Comparison of ENCODE assay signal across 8 mouse cellular contexts in the genomic region with DNA sequence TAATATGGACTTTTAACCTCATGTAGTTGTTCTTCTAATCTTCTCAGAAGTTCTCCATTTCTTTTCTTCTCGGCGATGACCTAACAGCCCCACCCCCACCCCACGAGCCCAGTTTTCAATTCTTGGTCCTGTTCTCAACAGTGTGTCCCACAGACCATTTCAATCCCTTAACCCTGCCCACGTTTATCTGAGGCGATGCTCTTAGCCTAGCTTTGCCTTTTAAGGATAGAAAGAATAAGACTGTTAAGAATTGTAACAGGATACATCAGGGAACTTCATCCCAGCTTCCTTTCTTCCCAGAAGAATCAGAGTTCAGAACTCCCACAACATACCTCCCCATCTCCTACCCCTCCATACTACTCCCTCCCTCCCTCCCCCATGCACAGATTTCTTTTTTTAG. TPM values are rescaled to one million over a fixed set of nuclear protein-coding genes. Genes with fewer than 3 reads are reported as not detected.
DNase-seq lines count a peak whose midpoint lies in the region; ATAC-seq and TF ChIP-seq lines count a peak whose summit lies in the region.

No protein-coding gene starts in this region.

- DNase-seq in kidney, adult 8-10 months, result no peak
- DNase-seq in embryonic facial prominence, embryonic 14.5 days (ENCODE audit: low spot score), result no peak
- no peak for DNase-seq in hindbrain, postnatal 0 days (ENCODE audit: low spot score)
- DNase-seq in thymus, postnatal 14 days, result no peak
- DNase-seq in ovary, postnatal 36 days (ENCODE audit: low spot score), result no peak

- no peak overlapping the region for H3K4me3 ChIP-seq in kidney, embryonic 14.5 days (ENCODE audit: low read length)
- H3K4me3 ChIP-seq in embryonic facial prominence, embryonic 14.5 days (ENCODE audit: low read depth, low read length), result no peak overlapping the region; the same call in 1 of the 2 replicates
- H3K4me3 ChIP-seq in hindbrain, postnatal 0 days (ENCODE audit: low read length), result peak overlapping the region; percentile 48; the same call in 1 of the 2 replicates
- H3K4me3 ChIP-seq in midbrain, embryonic 12.5 days, result no peak overlapping the region

- H3K9me3 ChIP-seq in kidney, embryonic 14.5 days (ENCODE audit: control insufficient read depth, low read length), result no peaks in the 10 kb centered on the region
- H3K9me3 ChIP-seq in embryonic facial prominence, embryonic 14.5 days (ENCODE audit: control insufficient read depth, low read length), result no peaks in the 10 kb centered on the region
- H3K9me3 ChIP-seq in hindbrain, postnatal 0 days (ENCODE audit: low read length), result no peaks in the 10 kb centered on the region
- H3K9me3 ChIP-seq in midbrain, embryonic 12.5 days, result no peaks in the 10 kb centered on the region

- 31% methylated on average over 5 of the region's 5 CpGs for WGBS in kidney, embryonic 14.5 days
- 47% methylated on average over 5 of the region's 5 CpGs for WGBS in embryonic facial prominence, embryonic 14.5 days
- WGBS in hindbrain, postnatal 0 days, result 52% methylated on average over 5 of the region's 5 CpGs
- 37% methylated on average over 5 of the region's 5 CpGs for WGBS in midbrain, embryonic 12.5 days

- peak; percentile 33; the same call in 1 of the 2 replicates for ATAC-seq in kidney, embryonic 14.5 days (ENCODE audit: low FRiP score, low TSS enrichment)
- ATAC-seq in embryonic facial prominence, embryonic 14.5 days (ENCODE audit: low read depth), result no peak
- no peak for ATAC-seq in hindbrain, postnatal 0 days
- no peak for ATAC-seq in midbrain, embryonic 12.5 days (ENCODE audit: low FRiP score, low read depth)
- no peak for ATAC-seq in activated CD4-positive, CD25-positive, alpha-beta regulatory T cell, adult 4 months

- H3K4me1 ChIP-seq in kidney, embryonic 14.5 days (ENCODE audit: control insufficient read depth, insufficient read depth, low read length), result 0 out of 2 replicates have a peak, but pooled peaks cover 5% of the 10 kb centered on the region
- peaks cover 3% of the 10 kb centered on the region; the same call in 1 of the 2 replicates for H3K4me1 ChIP-seq in embryonic facial prominence, embryonic 14.5 days (ENCODE audit: control insufficient read depth, insufficient read depth, low read length)
- H3K4me1 ChIP-seq in hindbrain, postnatal 0 days (ENCODE audit: insufficient read depth, low read length), result 0 out of 2 replicates have a peak, but pooled peaks cover 4% of the 10 kb centered on the region
- H3K4me1 ChIP-seq in midbrain, embryonic 12.5 days, result peaks cover 13% of the 10 kb centered on the region

- H3K4me2 ChIP-seq in kidney, embryonic 14.5 days (replicated peaks; ENCODE audit: low read depth, low read length), result peak overlapping the region; percentile 53
- H3K4me2 ChIP-seq in embryonic facial prominence, embryonic 14.5 days (ENCODE audit: low read depth, low read length), result peak overlapping the region; percentile 73
- peak overlapping the region; percentile 73 for H3K4me2 ChIP-seq in hindbrain, postnatal 0 days (ENCODE audit: low read depth, low read length)
- peak overlapping the region; percentile 77 for H3K4me2 ChIP-seq in midbrain, embryonic 12.5 days (replicated peaks)

- TF ChIP-seq CTCF in hindbrain, postnatal 0 days (IDR thresholded peaks at IDR 0.05; ENCODE audit: low read depth), result no peak

- no peaks in the 10 kb centered on the region for H3K36me3 ChIP-seq in kidney, embryonic 14.5 days (ENCODE audit: control insufficient read depth, insufficient read depth, low read length)
- no peaks in the 10 kb centered on the region for H3K36me3 ChIP-seq in embryonic facial prominence, embryonic 14.5 days (ENCODE audit: control insufficient read depth, insufficient read depth, low read length)
- no peaks in the 10 kb centered on the region for H3K36me3 ChIP-seq in hindbrain, postnatal 0 days (ENCODE audit: insufficient read depth, low read length)
- no peaks in the 10 kb centered on the region for H3K36me3 ChIP-seq in midbrain, embryonic 12.5 days

- H3K9ac ChIP-seq in kidney, embryonic 14.5 days (ENCODE audit: low read depth, low read length), result no peak overlapping the region
- no peak overlapping the region for H3K9ac ChIP-seq in embryonic facial prominence, embryonic 14.5 days (ENCODE audit: low read depth, low read length)
- H3K9ac ChIP-seq in hindbrain, postnatal 0 days (replicated peaks; ENCODE audit: low read length), result no peak overlapping the region
- no peak overlapping the region for H3K9ac ChIP-seq in midbrain, embryonic 12.5 days (replicated peaks)

- no peaks in the 10 kb centered on the region for H3K27me3 ChIP-seq in kidney, embryonic 14.5 days (ENCODE audit: control insufficient read depth, insufficient read depth, low read length)
- H3K27me3 ChIP-seq in embryonic facial prominence, embryonic 14.5 days (replicated peaks; ENCODE audit: control insufficient read depth, insufficient read depth, low read length), result no peaks in the 10 kb centered on the region
- H3K27me3 ChIP-seq in hindbrain, postnatal 0 days (ENCODE audit: insufficient read depth, low read length), result no peaks in the 10 kb centered on the region
- peaks cover 10% of the 10 kb centered on the region; the same call in 1 of the 2 replicates for H3K27me3 ChIP-seq in midbrain, embryonic 12.5 days

- no peak overlapping the region for H3K27ac ChIP-seq in kidney, embryonic 14.5 days (ENCODE audit: low read depth, low read length)
- no peak overlapping the region for H3K27ac ChIP-seq in embryonic facial prominence, embryonic 14.5 days (replicated peaks; ENCODE audit: low read depth, low read length)
- H3K27ac ChIP-seq in hindbrain, postnatal 0 days, result no peak overlapping the region
- no peak overlapping the region for H3K27ac ChIP-seq in midbrain, embryonic 12.5 days (replicated peaks)

RNA-seq across cellular contexts. Expression of a gene that starts 3.5 kb away (rescaled TPM):
- not detected in 2 replicates for polyA plus RNA-seq in kidney, embryonic 14.5 days (2014; fragmentation: Nextera tagmentation; extraction: Ambion mirVana)
- 2.0 and 2.3 TPM in 2 replicates for polyA plus RNA-seq in embryonic facial prominence, embryonic 14.5 days (2014; fragmentation: Nextera tagmentation; extraction: Ambion mirVana)
- 1.5 and 1.7 TPM in 2 replicates for total RNA-seq in hindbrain, postnatal 0 days (2014; rRNA removed)
- 1.7 and 2.9 TPM in 2 replicates for polyA plus RNA-seq in hindbrain, postnatal 0 days (2015; fragmentation: Nextera tagmentation; extraction: Ambion mirVana)
- 0.43 and 0.68 TPM in 2 replicates for polyA plus RNA-seq in midbrain, embryonic 12.5 days (2016; fragmentation: Nextera tagmentation; extraction: Ambion mirVana)
- 1 to 10 TPM; 1.3 to 3.3 TPM for polyA plus RNA-seq in activated CD4-positive, CD25-positive, alpha-beta regulatory T cell, adult 4 months (2017; shearing (Covaris generic))
